Mouse (Mus musculus) liver, embryonic 14 days (tissue): ENCODE data around the gene Stkld1. TPM values are rescaled to one million over a fixed set of nuclear protein-coding genes. Genes with fewer than 3 reads are reported as not detected.

Source experiments
- polyA plus RNA-seq: library from polyadenylated mRNA; depleted of rRNA; stranded (reverse); fragments of >200 nt; gene quantifications from 2 replicates; pipeline ENCODE4 v1.2.3, GENCODE M21; 2012; rRNA removed

Gene Stkld1
- 0.02 TPM in 1 of 2 replicates, not detected in the other for polyA plus RNA-seq

GRCm38 (mm10) chr2:26933304-26934055, at the start of gene Stkld1, which contains the start of gene Surf4:
Gene Stkld1 (plus strand): TSS chr2:26934047.
Gene Surf4 (minus strand): TSS chr2:26933928.

GRCm38 (mm10) chr2:26902467-26903220, 31.2 kb upstream of the Stkld1 start, which contains the start of gene Surf6:
Gene Surf6 (minus strand): TSS chr2:26902879.

GRCm38 (mm10) chr2:26910124-26910993, 23.5 kb upstream of the Stkld1 start, which contains the start of the genes Med22 and Rpl7a:
Gene Med22 (minus strand): TSS chr2:26910677.
Gene Rpl7a (plus strand): TSS chr2:26910764.

DNA sequence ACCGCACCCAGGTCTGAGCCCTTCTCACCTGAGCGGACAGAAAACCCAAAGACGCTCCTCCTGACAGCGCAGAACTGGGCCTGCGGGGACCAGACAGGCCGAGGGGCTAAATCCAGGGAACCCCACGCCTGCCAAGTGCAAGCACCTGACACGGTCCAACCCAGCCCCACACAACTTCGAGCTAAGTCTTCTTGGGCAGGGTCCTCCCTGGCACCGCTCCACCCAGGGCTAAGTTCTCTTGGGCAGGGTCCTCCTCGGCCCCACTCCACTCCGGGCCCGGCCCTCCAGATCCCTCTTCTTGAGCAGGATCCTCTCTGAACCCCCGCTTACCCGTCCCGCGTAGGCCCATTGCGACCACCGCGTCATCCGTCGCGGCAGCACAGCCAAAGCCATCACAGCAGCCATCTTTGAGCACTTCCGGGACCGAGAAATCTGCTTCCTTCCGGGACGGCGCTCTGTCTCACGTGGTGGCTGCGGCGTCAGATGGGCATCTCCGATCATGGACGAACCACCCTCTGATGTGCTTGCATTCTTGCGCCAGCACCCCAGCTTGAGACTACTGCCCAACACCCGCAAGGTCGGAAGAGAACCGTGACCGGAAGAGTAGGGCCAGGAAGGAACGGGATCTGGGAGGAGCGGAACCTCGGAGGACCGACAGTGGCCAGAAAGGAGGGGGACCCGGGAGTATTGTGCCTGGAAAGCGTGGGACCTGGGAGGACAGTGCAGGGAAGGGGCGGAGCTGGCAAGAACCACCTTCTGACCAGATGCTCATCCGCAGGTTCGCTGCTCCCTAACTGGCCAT, 17.7 kb upstream of the Stkld1 start, which contains the start of the genes Surf2 and Surf1:
Surf2 (plus strand) TSS at position 441 of the 802 bp plus-strand sequence.
Surf1 (minus strand) TSS at position 604 of the 802 bp plus-strand sequence.

GRCm38 (mm10) chr2:26963923-26964723, 30.3 kb downstream of the Stkld1 start, which contains the start of gene Rexo4:
Gene Rexo4 (minus strand): TSS chr2:26964386.

DNA sequence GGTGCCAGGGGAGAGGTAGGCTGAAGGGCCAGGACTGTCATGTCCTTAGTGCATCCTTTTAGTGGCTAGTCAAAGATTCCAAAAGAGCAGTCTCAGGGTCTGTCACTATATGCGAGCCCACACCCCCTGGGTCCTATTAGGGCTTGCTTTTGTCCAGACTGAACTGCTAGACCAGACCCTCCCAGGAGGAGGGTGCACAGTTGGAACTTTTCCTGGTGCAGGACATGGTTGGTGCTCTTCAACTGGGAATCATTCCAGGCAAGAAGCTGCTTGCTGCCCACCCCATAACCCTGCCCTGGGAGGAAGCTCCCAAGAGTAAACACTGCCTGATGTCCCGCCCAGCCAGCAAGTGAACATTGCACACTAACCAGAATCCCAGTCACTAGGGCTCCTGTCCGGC, 39.3 kb downstream of the Stkld1 start, which contains the start of gene Adamts13:
Adamts13 (plus strand) TSS at position 301 of the 400 bp plus-strand sequence.

Other genes starting within 250 kb of the Stkld1 start
- not detected in 2 replicates for gene Abo, start 69.1 kb upstream of the Stkld1 start, polyA plus RNA-seq
- gene Surf6, start 31.2 kb upstream of the Stkld1 start, polyA plus RNA-seq, result 10.9 and 11.1 TPM in 2 replicates
- gene Med22, start 23.4 kb upstream of the Stkld1 start, polyA plus RNA-seq, result 13.2 and 15.1 TPM in 2 replicates
- gene Rpl7a, start 23.3 kb upstream of the Stkld1 start, polyA plus RNA-seq, result 1,213 and 1,404 TPM in 2 replicates
- gene Surf2, start 17.7 kb upstream of the Stkld1 start, polyA plus RNA-seq, result 25.1 and 28.9 TPM in 2 replicates
- gene Surf1, start 17.5 kb upstream of the Stkld1 start, polyA plus RNA-seq, result 22.5 and 28.2 TPM in 2 replicates
- gene Surf4, start 119 bp upstream of the Stkld1 start, polyA plus RNA-seq, result 45.6 and 55.0 TPM in 2 replicates
- gene Rexo4, start 30.3 kb downstream of the Stkld1 start, polyA plus RNA-seq, result 20.8 and 21.0 TPM in 2 replicates
- 1.6 TPM in 2 replicates for gene Adamts13, start 39.4 kb downstream of the Stkld1 start, polyA plus RNA-seq
- gene Cacfd1, start 75.9 kb downstream of the Stkld1 start, polyA plus RNA-seq, result 11.0 and 11.2 TPM in 2 replicates
- gene Slc2a6, start 94.0 kb downstream of the Stkld1 start, polyA plus RNA-seq, result 0.12 and 0.15 TPM in 2 replicates
- gene Mymk, start 138.1 kb downstream of the Stkld1 start, polyA plus RNA-seq, result 0.71 TPM in 1 of 2 replicates, not detected in the other
- 0.37 and 0.44 TPM in 2 replicates for gene Adamtsl2, start 145.3 kb downstream of the Stkld1 start, polyA plus RNA-seq
- 0.01 and 0.02 TPM in 2 replicates for gene Fam163b, start 208.4 kb downstream of the Stkld1 start, polyA plus RNA-seq
- not detected in 2 replicates for gene Dbh, start 231.2 kb downstream of the Stkld1 start, polyA plus RNA-seq